Mouse (Mus musculus): ENCODE results near the gene Usp29. TPM values are rescaled to one million over a fixed set of nuclear protein-coding genes. Genes with fewer than 3 reads are reported as not detected.
"Not testable (repeated sequence)": the region's sequence is repeated elsewhere in the genome, so short reads cannot be mapped to it uniquely, and the experiment has no call there.

Gene Usp29
- polyA plus RNA-seq, 1 experiment from 2014 or later, result 4.1 TPM

- Histone ChIP-seq H3K27ac (no peak overlapping the region), H3K4me1 (replicated peaks) (no peaks in the 10 kb centered on the region), H3K9me3 (no peaks in the 10 kb centered on the region), H3K27me3 (replicated peaks) (no peaks in the 10 kb centered on the region), H3K36me3 (no peaks in the 10 kb centered on the region), H3K9ac (no peak overlapping the region), H3K4me3 (replicated peaks) (no peak overlapping the region), H3K4me2 (replicated peaks) (no peak overlapping the region)
- no peak for ATAC-seq
- WGBS, result 93% methylated on average over 5 of the region's 5 CpGs
Observed at GRCm38 (mm10) chr7:6889871-6890270, 159.5 kb downstream of the Usp29 start.

- no peak overlapping the region for H3K9ac ChIP-seq
- no peak overlapping the region for H3K4me3 ChIP-seq (replicated peaks)
- H3K27me3 ChIP-seq (replicated peaks), result no peaks in the 10 kb centered on the region
- no peak overlapping the region for H3K27ac ChIP-seq
- H3K9me3 ChIP-seq, result no peaks in the 10 kb centered on the region
- 48% methylated on average over 3 of the region's 3 CpGs for WGBS
- H3K4me1 ChIP-seq (replicated peaks), result no peaks in the 10 kb centered on the region
- no peak overlapping the region for H3K4me2 ChIP-seq (replicated peaks)
- H3K36me3 ChIP-seq, result no peaks in the 10 kb centered on the region
- no peak for ATAC-seq
Observed at GRCm38 (mm10) chr7:6891206-6891605, 160.8 kb downstream of the Usp29 start.

GRCm38 (mm10) chr7:6897021-6897420 lies 166.6 kb downstream of the Usp29 start:
- peak; percentile 79 for ATAC-seq

GRCm38 (mm10) chr7:6900672-6901071 lies 170.3 kb downstream of the Usp29 start:
- ATAC-seq, result peak; percentile 83
- Histone ChIP-seq H3K9me3 (no peaks in the 10 kb centered on the region), H3K4me3 (replicated peaks) (no peak overlapping the region), H3K27me3 (replicated peaks) (no peaks in the 10 kb centered on the region), H3K36me3 (no peaks in the 10 kb centered on the region), H3K4me1 (replicated peaks) (no peaks in the 10 kb centered on the region), H3K9ac (no peak overlapping the region), H3K4me2 (replicated peaks) (no peak overlapping the region), H3K27ac (no peak overlapping the region)
- 68% methylated on average over 7 of the region's 7 CpGs for WGBS

More at GRCm38 (mm10) chr7:6897021-6897420, 166.6 kb downstream of the Usp29 start:
- H3K9ac ChIP-seq; H3K4me3 ChIP-seq (replicated peaks); H3K9me3 ChIP-seq; H3K27ac ChIP-seq; H3K27me3 ChIP-seq (replicated peaks); H3K4me2 ChIP-seq (replicated peaks); H3K4me1 ChIP-seq (replicated peaks); H3K36me3 ChIP-seq: not testable (repeated sequence)
- 14% methylated on average over 4 of the region's 4 CpGs for WGBS

GRCm38 (mm10) chr7:6903489-6903888 lies 173.1 kb downstream of the Usp29 start:
- no peaks in the 10 kb centered on the region for H3K27me3 ChIP-seq (replicated peaks)
- no peak for ATAC-seq
- WGBS, result 84% methylated on average over 8 of the region's 8 CpGs
- no peak overlapping the region for H3K9ac ChIP-seq
- no peaks in the 10 kb centered on the region for H3K9me3 ChIP-seq
- no peaks in the 10 kb centered on the region for H3K4me1 ChIP-seq (replicated peaks)
- H3K4me3 ChIP-seq (replicated peaks), result no peak overlapping the region
- H3K4me2 ChIP-seq (replicated peaks), result no peak overlapping the region
- no peaks in the 10 kb centered on the region for H3K36me3 ChIP-seq
- H3K27ac ChIP-seq, result no peak overlapping the region

- H3K27me3 ChIP-seq (replicated peaks), result no peaks in the 10 kb centered on the region
- no peak overlapping the region for H3K9ac ChIP-seq
- H3K9me3 ChIP-seq, result no peaks in the 10 kb centered on the region
- no peak overlapping the region for H3K4me2 ChIP-seq (replicated peaks)
- 15% methylated on average over 7 of the region's 7 CpGs for WGBS
- peaks cover 27% of the 10 kb centered on the region for H3K4me1 ChIP-seq (replicated peaks)
- no peak overlapping the region for H3K27ac ChIP-seq
- no peak overlapping the region for H3K4me3 ChIP-seq (replicated peaks)
- peak; percentile 52 for ATAC-seq
- no peaks in the 10 kb centered on the region for H3K36me3 ChIP-seq
Observed at GRCm38 (mm10) chr7:6910527-6910926, 180.1 kb downstream of the Usp29 start.

GRCm38 (mm10) chr7:6911731-6912130 lies 181.4 kb downstream of the Usp29 start:
- no peak overlapping the region for H3K4me2 ChIP-seq (replicated peaks)
- peaks cover 27% of the 10 kb centered on the region for H3K4me1 ChIP-seq (replicated peaks)
- H3K4me3 ChIP-seq (replicated peaks), result no peak overlapping the region
- no peaks in the 10 kb centered on the region for H3K27me3 ChIP-seq (replicated peaks)
- 69% methylated on average over 5 of the region's 5 CpGs for WGBS
- no peak overlapping the region for H3K27ac ChIP-seq
- H3K9ac ChIP-seq, result no peak overlapping the region
- ATAC-seq, result no peak
- H3K36me3 ChIP-seq, result no peaks in the 10 kb centered on the region
- no peaks in the 10 kb centered on the region for H3K9me3 ChIP-seq

- Histone ChIP-seq H3K9me3 (no peaks in the 10 kb centered on the region), H3K4me3 (replicated peaks) (peak overlapping the region; percentile 32), H3K9ac (peak overlapping the region; percentile 35), H3K27ac (peak overlapping the region; percentile 64), H3K36me3 (no peaks in the 10 kb centered on the region), H3K27me3 (replicated peaks) (no peaks in the 10 kb centered on the region), H3K4me1 (replicated peaks) (peaks cover 35% of the 10 kb centered on the region), H3K4me2 (replicated peaks) (peak overlapping the region; percentile 75)
- WGBS, result 10% methylated on average over 30 of the region's 30 CpGs
- peak; percentile 49; the same call in 1 of the 2 replicates for ATAC-seq
Observed at GRCm38 (mm10) chr7:6913439-6914380, 183.3 kb downstream of the Usp29 start.

- no peak for ATAC-seq
- no peaks in the 10 kb centered on the region for H3K36me3 ChIP-seq
- H3K9me3 ChIP-seq, result no peaks in the 10 kb centered on the region
- H3K9ac ChIP-seq, result no peak overlapping the region
- no peak overlapping the region for H3K4me2 ChIP-seq (replicated peaks)
- no peak overlapping the region for H3K4me3 ChIP-seq (replicated peaks)
- H3K4me1 ChIP-seq (replicated peaks), result peaks cover 21% of the 10 kb centered on the region
- no peak overlapping the region for H3K27ac ChIP-seq
- WGBS, result 76% methylated on average over 5 of the region's 5 CpGs
- H3K27me3 ChIP-seq (replicated peaks), result no peaks in the 10 kb centered on the region
Observed at GRCm38 (mm10) chr7:6917126-6917525, 186.7 kb downstream of the Usp29 start.

- no peak overlapping the region for H3K4me2 ChIP-seq (replicated peaks)
- H3K9ac ChIP-seq, result no peak overlapping the region
- H3K9me3 ChIP-seq, result no peaks in the 10 kb centered on the region
- peaks cover 20% of the 10 kb centered on the region for H3K4me1 ChIP-seq (replicated peaks)
- no peak overlapping the region for H3K4me3 ChIP-seq (replicated peaks)
- WGBS, result 7% methylated on average over 10 of the region's 10 CpGs
- H3K27me3 ChIP-seq (replicated peaks), result no peaks in the 10 kb centered on the region
- peak; percentile 75 for ATAC-seq
- H3K27ac ChIP-seq, result no peak overlapping the region
- H3K36me3 ChIP-seq, result no peaks in the 10 kb centered on the region
Observed at GRCm38 (mm10) chr7:6918267-6918666, 187.9 kb downstream of the Usp29 start.

GRCm38 (mm10) chr7:6919131-6919870 lies 188.9 kb downstream of the Usp29 start:
- Histone ChIP-seq H3K27ac (no peak overlapping the region), H3K4me2 (replicated peaks) (no peak overlapping the region), H3K36me3 (no peaks in the 10 kb centered on the region), H3K9ac (no peak overlapping the region), H3K9me3 (no peaks in the 10 kb centered on the region), H3K4me3 (replicated peaks) (no peak overlapping the region), H3K27me3 (replicated peaks) (no peaks in the 10 kb centered on the region), H3K4me1 (replicated peaks) (peaks cover 10% of the 10 kb centered on the region)
- 89% methylated on average over 1 of the region's 1 CpGs for WGBS
- no peak for ATAC-seq

- Histone ChIP-seq H3K27me3 (replicated peaks) (no peaks in the 10 kb centered on the region), H3K9me3 (no peaks in the 10 kb centered on the region), H3K4me2 (replicated peaks) (no peak overlapping the region), H3K4me3 (replicated peaks) (no peak overlapping the region), H3K9ac (no peak overlapping the region), H3K27ac (no peak overlapping the region), H3K4me1 (replicated peaks) (no peaks in the 10 kb centered on the region), H3K36me3 (no peaks in the 10 kb centered on the region)
- no peak for ATAC-seq
- WGBS, result 95% methylated on average over 3 of the region's 3 CpGs
Observed at GRCm38 (mm10) chr7:6923515-6923914, 193.1 kb downstream of the Usp29 start.
